27 mouse cellular contexts compared by ENCODE assay signal in genomic region chr10:29208735-29209134, GRCm38 (mm10). TPM values are rescaled to one million over a fixed set of nuclear protein-coding genes. Genes with fewer than 3 reads are reported as not detected.
DNase-seq lines count a peak whose midpoint lies in the region; TF ChIP-seq lines count a peak whose summit lies in the region.
"Had no signal": no experiment of that assay in that cellular context is flagged by ENCODE, and none has a peak within 500 bp of the region (broad histone marks: within the 10 kb centered on the region; RNA-seq: fewer than 3 reads in every experiment).

No protein-coding gene starts in this region.

- H3K36me3 ChIP-seq in C2C12 (ENCODE audit: control insufficient read depth, insufficient read depth), result no peaks in the 10 kb centered on the region
- H3K36me3 ChIP-seq: embryonic facial prominence, embryonic 12.5 days; embryonic facial prominence, embryonic 15.5 days; forebrain, embryonic 10.5 days had no signal

- H3K4me3 ChIP-seq in C2C12 (ENCODE audit: insufficient read depth, poor library complexity, severe bottlenecking), result no peak overlapping the region
- H3K4me3 ChIP-seq: embryonic facial prominence, embryonic 12.5 days; embryonic facial prominence, embryonic 15.5 days; erythroblast, embryonic 14.5 days; forebrain, embryonic 10.5 days; forebrain, embryonic 12.5 days had no signal

- no peaks in the 10 kb centered on the region for H3K79me3 ChIP-seq in C2C12 (ENCODE audit: low read depth)

- no peaks in the 10 kb centered on the region for H3K27me3 ChIP-seq in C2C12 (ENCODE audit: control insufficient read depth, insufficient read depth, insufficient read length)
- H3K27me3 ChIP-seq: CH12.LX; embryonic facial prominence, embryonic 12.5 days; embryonic facial prominence, embryonic 15.5 days; forebrain, embryonic 12.5 days had no signal

- peak; percentile 49 for DNase-seq in gastrocnemius, adult 18-20 months (ENCODE audit: low spot score)
- no peak for DNase-seq in gastrocnemius, postnatal 4 days (ENCODE audit: low spot score in 2 of 2)
- DNase-seq in gastrocnemius, postnatal 25 days, result peak; percentile 16
- no peak for DNase-seq in gastrocnemius, postnatal 14 days
- DNase-seq in ES-CJ7 (ENCODE audit: low read depth, low spot score), result peak; percentile 9
- DNase-seq in ovary, postnatal 10 days (ENCODE audit: low spot score), result no peak
- DNase-seq in cerebellum, adult 9-10 months, result no peak
- DNase-seq: adrenal gland, adult 8-10 months; adrenal gland, postnatal 14 days; adrenal gland, postnatal 36 days; cerebellum, adult 11-12 months; cerebellum, adult 2 months; cerebellum, adult 9-11 months; cerebellum, postnatal 14 days; cerebellum, postnatal 36 days; embryo, embryonic 11 days had no signal

- no peak for TF ChIP-seq CTCF in C2C12 (IDR thresholded peaks at IDR 0.05; ENCODE audit: control insufficient read depth, insufficient read depth, insufficient read length)

- intact Hi-C loops in gastrocnemius, postnatal 14 days (cut with DNase I; ENCODE audit: low total_unique reads), result loop anchor here (5.0 kb wide), 1 partner anchor 101 kb away; no protein-coding TSS in a partner anchor

- no peaks in the 10 kb centered on the region for H3K79me2 ChIP-seq in C2C12 (ENCODE audit: control insufficient read depth, insufficient read depth)

- no peak overlapping the region for H3ac ChIP-seq in C2C12 (ENCODE audit: control insufficient read depth, insufficient read length, low read depth)

TF ChIP-seq in C2C12, 6 proteins besides CTCF, POLR2A, EP300 and RAD21:
- TF ChIP-seq MYOG (IDR thresholded peaks at IDR 0.05; ENCODE audit: control insufficient read depth, extremely low read depth, insufficient read length) (no peak), MYOD1 (IDR thresholded peaks at IDR 0.05; ENCODE audit: control insufficient read depth, insufficient read length, low read depth) (peak; percentile 88)

RNA-seq across cellular contexts. Expression of gene 9330159F19Rik, which starts 2.7 kb away (rescaled TPM):
- 10 to 100 TPM; 47.5 to 74.0 TPM for total RNA-seq in gastrocnemius, adult 18-20 months (2021)
- total RNA-seq in gastrocnemius, postnatal 4 days (2021), result 1 to 10 TPM; 5.1 to 6.0 TPM
- total RNA-seq in gastrocnemius, postnatal 25 days (2021), result 10 to 100 TPM; 35.6 to 39.9 TPM
- total RNA-seq in gastrocnemius, postnatal 14 days (2021), result 10 to 100 TPM; 14.7 to 18.1 TPM
- polyA plus RNA-seq in C2C12 (2012; fragmentation: generic; extraction: Trizol), result 1.0 TPM
- total RNA-seq: common myeloid progenitor, adult 5-6 weeks; MEL had no signal
- polyA plus RNA-seq: CD4-positive, CD25-positive, alpha-beta regulatory T cell, adult 4 months; erythroblast, embryonic 14.5 days had no signal

RNA-seq across cellular contexts. Expression of gene Gm49353, which starts 10.0 kb away (rescaled TPM):
- not detected for total RNA-seq in gastrocnemius, adult 18-20 months (2021)
- total RNA-seq in gastrocnemius, postnatal 4 days (2021), result not detected
- under 1 TPM in 1 of 2 experiments, not detected in 1; 0.75 TPM for total RNA-seq in gastrocnemius, postnatal 25 days (2021)
- total RNA-seq in gastrocnemius, postnatal 14 days (2021), result not detected
- 0.14 TPM for polyA plus RNA-seq in C2C12 (2012; fragmentation: generic; extraction: Trizol)
- total RNA-seq: adrenal gland, postnatal 14 days; CH12.LX; common myeloid progenitor, adult 5-6 weeks; MEL had no signal
- polyA plus RNA-seq: activated CD4-positive, CD25-positive, alpha-beta regulatory T cell, adult 4 months; CD4-positive, CD25-positive, alpha-beta regulatory T cell, adult 4 months; erythroblast, embryonic 14.5 days had no signal

Comparison
In these comparisons a context has a peak if more than half of its experiments do, and no peak if none do; other contexts are left out.
1. DNase-seq: peak in gastrocnemius, adult 18-20 months (single experiment), gastrocnemius, postnatal 25 days (single experiment) and ES-CJ7 (single experiment); none in gastrocnemius, postnatal 4 days (0 of 2), gastrocnemius, postnatal 14 days (single experiment), ovary, postnatal 10 days (single experiment) and cerebellum, adult 9-10 months (single experiment).